Mouse (Mus musculus) testis, adult 2 months (tissue): ENCODE measurements around the gene Src.

ENCODE experiments used
- CTCF ChIP-seq: fragments of 200-500 bp; IDR thresholded peaks from 2 replicates; pipeline ENCODE4 v1.5.1; 2012; ENCODE audit warnings: low read depth, mild to moderate bottlenecking, inconsistent platforms, low read length, moderate library complexity; ENCODE audit not compliant: control insufficient read depth, insufficient read depth, insufficient replicate concordance
- POLR2A ChIP-seq: fragments of 200-500 bp; IDR thresholded peaks from 2 replicates; pipeline ENCODE4 v1.6.1; 2012; ENCODE audit warnings: low read depth, mild to moderate bottlenecking, inconsistent platforms, low read length, moderate library complexity; ENCODE audit not compliant: control insufficient read depth

DNA sequence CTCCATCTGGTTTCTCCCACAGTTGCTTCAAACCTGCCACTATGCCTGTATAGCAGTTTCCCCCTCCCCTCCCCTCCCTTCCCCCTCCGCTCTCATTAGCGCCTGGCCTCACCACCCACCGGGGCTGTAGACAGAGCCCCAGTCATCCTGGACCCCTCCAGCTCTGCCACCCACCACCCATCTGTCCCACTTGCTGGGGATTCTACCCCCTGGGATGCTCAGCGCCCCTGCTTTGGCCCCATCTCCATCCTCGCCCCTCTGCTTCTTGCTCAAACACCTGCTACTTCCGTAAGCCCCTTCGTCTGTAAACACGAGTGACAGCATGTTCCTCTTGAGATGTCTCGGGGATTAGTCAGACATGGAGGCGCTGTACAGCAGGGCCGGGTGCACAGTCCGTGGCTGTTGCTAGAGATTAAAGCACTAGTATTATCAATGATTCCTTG lies 69.5 kb downstream of the Src start:
- TF ChIP-seq CTCF (no peak), POLR2A (no peak)
